Mouse (Mus musculus) kidney, adult 2 months (tissue): ENCODE results near the gene Ptprm.

Experiments used
- CTCF ChIP-seq: fragments of 200-500 bp; conservative IDR thresholded peaks from 2 replicates; pipeline ENCODE4 v1.5.1; 2011; ENCODE audit warnings: low read depth, mild to moderate bottlenecking, control low read depth, low read length, moderate library complexity, mixed read lengths; ENCODE audit not compliant: insufficient read depth, insufficient read length
- POLR2A ChIP-seq: fragments of 200-500 bp; IDR thresholded peaks from one replicate; pipeline ENCODE4 v1.6.1; 2011; ENCODE audit warnings: low read depth, low read length, control low read depth

DNA sequence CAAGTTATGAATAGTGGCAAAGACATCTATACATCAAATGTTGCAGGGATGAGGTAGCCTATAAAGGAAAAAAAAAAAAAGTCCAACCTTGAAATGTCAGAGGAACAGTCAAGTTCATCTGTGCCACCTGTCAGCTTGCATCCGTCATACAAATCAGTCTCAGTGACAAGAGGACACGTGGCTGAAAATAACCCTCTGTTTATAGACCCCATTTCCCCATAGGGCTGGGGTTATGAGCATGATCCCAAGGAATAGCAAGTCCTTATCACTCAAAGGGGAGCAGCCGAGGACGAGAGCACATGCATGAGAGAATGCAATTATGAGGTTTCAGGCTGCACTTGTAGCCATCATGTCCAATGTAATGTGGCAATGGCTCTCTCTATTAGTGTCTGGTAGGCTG lies 482.9 kb downstream of the Ptprm start:
- TF ChIP-seq POLR2A (no peak), CTCF (no peak)
